Mouse (Mus musculus) frontal cortex, adult (tissue): ENCODE results near the gene Gm815.

Experiments
- ATAC-seq: cut with Nextera tagmentation; 2 replicates; pipeline ENCODE4 v1.9.2; 2017; ENCODE audit warnings: mild to moderate bottlenecking, moderate library complexity, mixed read lengths; ENCODE audit not compliant: low TSS enrichment

Gene Gm815

DNA sequence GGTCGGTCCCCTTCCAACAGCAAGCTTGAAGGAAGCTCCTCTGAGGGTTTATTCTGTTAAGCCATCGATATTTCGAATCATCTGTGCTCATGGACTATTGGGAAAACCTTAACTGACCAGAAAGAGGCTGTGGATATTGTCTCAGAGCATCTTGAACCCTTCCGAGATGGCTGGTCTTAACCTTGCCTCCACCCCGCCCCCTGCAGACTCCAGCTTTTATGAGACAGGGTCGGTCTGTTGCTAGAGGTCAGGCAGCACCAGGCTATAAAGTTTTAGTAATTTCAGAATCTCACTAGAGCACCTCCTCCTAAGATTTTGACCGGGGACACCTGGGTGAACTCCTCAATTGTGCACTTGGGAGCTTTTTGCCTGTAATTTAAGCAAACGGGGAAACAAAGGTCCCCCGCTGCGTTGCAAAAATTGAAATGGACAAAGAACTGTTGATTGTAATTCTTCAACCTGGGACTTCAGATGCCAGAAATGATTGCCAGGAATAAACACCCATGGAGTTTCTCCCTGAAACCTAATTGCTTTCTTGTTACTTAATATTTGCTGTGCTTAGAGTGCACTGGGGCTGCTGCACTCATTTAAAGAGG, 8.4 kb upstream of the Gm815 start:
- ATAC-seq, result no peak

DNA sequence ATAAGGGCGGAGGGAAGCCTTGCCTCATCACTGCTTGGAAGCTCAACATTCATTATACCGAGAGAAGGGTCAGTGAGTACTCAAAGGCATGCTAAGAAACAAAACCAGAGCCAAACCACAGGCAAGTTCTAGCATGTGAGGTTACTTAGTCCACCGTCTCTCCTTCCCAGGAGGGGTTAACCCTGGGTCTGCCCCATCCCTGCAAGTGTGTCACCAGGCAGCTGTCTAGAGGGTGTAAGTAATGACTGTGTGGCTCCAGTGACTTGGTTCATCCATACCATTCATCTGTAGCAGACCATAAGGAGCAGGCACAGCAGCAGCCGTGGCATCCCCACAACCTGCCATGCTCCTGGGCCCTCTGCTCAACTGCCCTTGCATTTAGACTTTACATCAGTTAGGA, 5.8 kb upstream of the Gm815 start:
- ATAC-seq, result no peak

DNA sequence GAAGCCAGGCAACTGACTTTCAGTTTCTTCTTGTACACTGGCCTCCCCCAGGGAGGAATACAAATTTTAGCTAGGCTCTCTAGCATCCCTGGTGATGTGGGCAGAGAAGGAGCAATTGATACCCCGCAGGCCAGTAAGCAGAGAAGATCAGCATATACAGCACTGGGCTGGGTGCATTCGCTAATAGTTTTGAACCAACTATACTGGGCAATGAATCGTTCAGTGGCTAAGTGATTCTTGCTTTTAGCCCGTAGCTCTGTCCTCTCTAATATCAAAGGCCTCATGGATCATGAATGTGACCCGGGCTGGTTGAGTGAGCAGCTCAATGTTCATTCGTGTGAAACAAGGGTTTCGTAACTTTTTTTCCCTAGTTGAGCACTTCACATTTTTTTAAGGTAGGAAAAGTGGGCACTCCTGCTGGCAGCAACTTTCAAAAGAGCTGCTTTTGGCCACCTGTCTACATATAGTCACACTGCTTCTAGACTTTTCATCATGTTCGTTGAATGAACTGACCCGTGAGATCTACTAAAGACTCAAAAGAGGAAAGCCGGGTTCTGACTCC, 3.7 kb upstream of the Gm815 start:
- no peak for ATAC-seq

DNA sequence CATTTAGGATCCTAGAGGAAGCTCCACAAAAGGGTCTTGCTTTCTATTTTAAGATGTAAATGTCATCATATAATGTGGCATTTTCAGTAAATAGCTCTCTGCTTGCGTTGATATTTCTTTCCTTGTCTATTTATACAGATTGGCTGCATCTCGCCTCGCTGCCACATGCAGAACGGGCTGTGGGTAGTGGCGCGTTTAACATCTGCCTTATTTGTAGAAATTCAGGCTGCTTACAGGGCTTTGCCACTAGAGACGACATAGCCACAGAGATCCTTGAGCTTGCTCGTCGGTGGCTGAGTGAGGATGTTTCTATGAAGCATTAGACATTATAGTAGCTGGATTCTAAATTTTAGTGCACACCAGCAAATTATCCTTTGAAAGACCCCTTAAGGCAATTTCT, 2.5 kb downstream of the Gm815 start:
- ATAC-seq, result peak; percentile 95

DNA sequence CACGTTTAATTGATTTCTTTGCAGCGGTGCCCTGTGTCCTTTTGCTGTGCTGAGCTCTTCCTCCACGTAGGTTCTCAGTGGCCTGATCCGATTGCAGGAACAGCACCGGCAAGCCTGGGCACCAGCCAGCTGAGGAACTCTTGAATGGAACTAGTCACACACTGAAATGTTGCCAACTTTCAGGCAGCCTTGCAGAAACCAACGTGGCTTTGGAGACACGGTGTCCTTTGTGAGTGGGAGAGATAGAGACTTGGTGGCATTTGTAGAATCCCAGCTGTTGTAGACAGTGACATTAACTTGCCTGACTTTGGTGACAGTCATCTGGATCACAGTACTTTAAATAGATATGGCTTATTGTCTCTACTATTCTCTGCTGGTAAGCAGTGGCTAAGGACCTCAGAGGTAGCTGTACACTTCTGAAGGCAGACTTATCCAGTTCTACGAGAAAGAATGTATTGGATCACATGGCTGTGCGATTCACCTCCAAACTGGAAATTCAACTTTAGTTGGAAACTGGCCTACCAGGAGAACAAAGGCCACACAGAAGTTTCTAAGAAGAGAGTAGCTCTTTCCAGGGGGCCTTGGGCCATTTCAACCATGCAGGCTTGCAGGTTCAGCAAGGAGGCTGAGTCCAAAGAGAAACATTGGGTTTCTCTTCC, 5.8 kb downstream of the Gm815 start:
- ATAC-seq, result 0 out of 2 replicates have a peak, but pooled peaks have one; percentile 45

DNA sequence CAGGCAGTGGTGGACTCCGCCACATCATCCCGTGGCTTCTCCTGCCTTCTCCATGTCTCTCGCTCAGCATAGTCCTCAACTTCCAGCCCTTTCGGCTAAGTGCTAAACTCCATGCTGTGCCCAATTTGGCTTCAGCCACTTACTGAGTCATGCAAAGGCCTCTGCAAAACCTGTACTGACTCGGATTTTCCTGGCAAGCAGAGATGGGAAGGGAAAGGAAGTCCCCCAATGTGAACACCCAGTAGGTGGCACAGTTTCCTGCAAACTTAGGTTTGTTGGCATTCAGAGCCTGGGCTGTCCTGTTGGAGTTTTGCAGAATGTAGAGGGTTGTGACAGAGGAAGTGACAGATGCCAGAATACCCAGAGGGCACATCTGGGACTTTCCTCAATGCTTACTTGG, 7.2 kb downstream of the Gm815 start:
- ATAC-seq, result peak; percentile 62

DNA sequence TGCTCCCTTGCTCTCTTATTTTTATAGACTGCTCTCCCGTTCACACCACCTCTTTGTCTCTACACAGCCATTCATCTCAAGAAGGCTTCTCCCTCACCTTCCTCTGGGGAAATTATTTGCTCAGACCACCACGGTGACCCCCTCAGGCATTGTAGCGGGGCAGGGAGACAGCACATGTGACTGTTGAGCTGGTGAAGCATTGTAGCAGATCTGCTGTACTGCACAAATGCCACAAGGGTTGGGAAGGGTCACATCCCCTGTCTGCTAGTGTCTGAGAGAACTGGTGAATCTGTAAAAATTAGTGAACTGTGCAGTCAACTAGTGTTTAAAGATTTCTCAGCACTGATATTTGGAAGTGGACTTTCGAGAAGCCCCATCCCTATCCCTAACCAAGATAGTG, 16.5 kb downstream of the Gm815 start:
- ATAC-seq, result no peak

DNA sequence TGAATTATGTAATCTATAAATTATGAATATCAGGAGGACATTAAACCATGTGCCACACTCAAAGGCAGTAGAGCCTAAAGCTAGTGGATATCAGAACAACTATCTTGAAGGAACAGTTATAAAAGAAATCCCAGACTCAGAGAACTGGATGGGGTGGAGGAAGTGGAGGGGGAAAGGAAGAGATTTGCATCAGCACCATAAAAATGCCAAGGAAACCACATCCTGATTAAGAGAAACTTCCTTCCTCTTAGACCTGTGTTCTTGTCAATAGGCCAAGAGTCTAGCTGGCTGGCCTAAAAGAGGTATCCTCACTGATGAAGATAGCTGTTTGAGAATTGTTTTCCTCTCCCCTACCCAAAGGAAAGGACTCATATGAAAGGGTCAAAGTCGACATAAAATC, 28.6 kb downstream of the Gm815 start:
- ATAC-seq, result no peak

DNA sequence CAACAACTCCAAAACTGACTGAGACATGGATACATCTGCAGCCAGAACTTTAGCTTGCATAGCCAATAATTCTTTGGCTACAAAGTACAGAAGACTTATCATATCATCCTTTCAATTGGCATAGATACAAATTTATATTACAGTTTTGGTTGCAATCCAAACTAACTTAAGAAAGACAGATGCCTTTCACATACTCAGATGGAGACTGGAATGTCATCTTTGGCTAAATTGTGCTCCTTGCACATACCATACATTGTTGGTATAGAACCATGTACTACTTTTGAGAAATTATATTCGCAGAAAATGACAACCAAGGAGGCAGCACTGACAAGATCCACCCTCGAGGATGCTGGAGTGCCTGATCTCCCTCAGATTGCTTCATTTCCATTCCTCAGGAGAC, 35.1 kb downstream of the Gm815 start:
- no peak for ATAC-seq

DNA sequence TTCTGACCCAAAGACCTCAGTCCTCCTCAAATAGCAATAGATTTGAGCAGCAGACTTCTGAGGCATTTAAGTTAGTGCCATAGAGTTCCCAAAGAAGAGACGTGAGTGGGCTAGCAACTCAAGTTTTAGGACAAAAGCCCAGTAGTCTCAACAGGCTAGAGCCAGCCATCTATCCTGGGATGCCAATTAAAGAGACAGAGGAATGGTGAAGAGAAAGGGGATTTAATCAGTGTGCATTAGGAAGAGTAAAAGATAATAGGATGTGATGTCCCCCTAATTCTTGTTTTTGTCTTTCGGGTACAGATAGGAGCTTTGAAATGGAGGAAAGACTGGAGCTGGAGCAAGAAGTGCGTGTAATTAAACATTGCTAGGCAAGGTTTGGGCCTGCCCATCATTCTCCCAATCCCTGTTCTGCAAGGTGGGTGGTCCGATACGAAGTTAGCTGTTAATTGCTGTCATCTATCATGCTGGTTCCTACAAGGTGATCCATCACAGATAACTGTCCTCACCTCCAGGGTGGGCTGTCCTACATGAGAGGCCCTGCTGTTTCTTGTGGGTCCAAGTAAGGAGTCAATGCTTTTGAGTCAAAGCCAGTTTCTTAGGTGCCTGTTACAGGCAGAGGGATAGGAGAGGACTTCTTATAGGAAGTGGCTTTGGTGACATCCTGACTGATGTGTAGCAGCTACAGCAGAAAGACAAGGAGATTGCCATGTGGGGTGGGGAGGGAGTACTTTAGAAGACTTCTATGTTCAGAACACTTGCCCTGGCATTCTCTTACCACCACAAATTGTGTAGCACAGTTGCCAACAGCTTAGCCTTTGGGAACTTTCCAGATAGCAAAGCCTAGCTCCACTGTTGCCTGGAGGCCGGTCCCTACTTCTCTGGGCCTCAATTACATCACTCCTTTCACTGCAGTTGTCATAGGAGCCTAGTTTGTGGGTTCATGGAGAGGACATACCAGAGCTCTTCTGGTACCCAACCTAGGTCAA, 44.9 kb downstream of the Gm815 start:
- no peak for ATAC-seq

DNA sequence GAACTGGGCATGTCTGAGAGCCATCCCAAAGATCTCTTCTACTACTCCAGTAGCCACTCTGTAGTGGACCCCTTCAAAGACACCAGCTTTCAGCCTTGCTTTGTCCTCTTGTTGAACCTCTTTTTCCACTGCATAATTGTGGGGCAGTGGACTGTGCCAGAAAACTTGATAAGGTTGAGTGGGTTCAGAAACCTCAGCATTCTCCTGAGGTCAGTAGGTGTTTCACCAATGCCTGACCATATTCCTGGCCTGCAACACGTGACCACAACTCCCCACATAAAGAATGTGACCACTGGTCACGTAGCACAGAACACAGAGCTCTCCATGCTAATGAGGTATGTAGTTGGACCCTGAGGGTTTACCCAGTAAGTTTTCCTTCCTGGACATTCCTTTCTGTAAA, 48.5 kb downstream of the Gm815 start:
- no peak for ATAC-seq
